Mouse (Mus musculus): Measurements from ENCODE around the gene Slc25a12. TPM values are rescaled to one million over a fixed set of nuclear protein-coding genes. Genes with fewer than 3 reads are reported as not detected.
A peak's percentile ranks its signal among the peaks of the same experiment; 100 is the strongest.

Gene Slc25a12
- polyA plus RNA-seq, 1 experiment from 2014 or later = 38.4 TPM

DNA sequence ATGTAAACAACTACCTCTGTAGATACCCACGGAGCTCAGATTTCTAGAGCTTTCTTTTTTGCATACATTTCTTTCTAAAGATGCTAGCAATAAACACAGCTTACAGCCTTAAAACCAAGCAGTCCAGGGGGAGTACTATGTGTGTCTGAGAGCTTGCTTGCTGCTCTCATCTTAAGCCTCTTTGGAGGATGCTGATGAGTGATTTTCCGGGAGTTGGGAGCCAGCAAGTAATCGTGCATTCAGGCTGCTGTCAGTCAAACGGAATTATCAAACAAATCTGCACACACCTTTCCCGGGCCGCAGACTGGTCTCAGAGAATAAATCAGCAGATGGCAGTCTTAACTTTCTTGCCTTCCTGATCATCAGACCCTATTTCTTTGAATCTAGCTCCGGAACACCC lies 73.1 kb downstream of the Slc25a12 start:
- Histone ChIP-seq H3K36me3 (replicated peaks) (peaks cover 2% of the 10 kb centered on the region; the same call in 1 of the 2 replicates), H3K27ac (replicated peaks) (no peak overlapping the region), H3K4me3 (no peak overlapping the region), H3K9me3 (no peaks in the 10 kb centered on the region), H3K27me3 (replicated peaks; ENCODE audit: low read depth, poor library complexity, severe bottlenecking) (no peaks in the 10 kb centered on the region), H3K4me1 (peaks cover 72% of the 10 kb centered on the region)
- 24% methylated on average over 7 of the region's 7 CpGs for WGBS
- DNase-seq (ENCODE audit: low spot score) = peak; percentile 34

- 56% methylated on average over 3 of the region's 3 CpGs for WGBS
- DNase-seq (ENCODE audit: low spot score) = no peak
- Histone ChIP-seq H3K9me3 (no peaks in the 10 kb centered on the region), H3K27ac (replicated peaks) (no peak overlapping the region), H3K27me3 (replicated peaks; ENCODE audit: low read depth, poor library complexity, severe bottlenecking) (no peaks in the 10 kb centered on the region), H3K36me3 (replicated peaks) (peaks cover 3% of the 10 kb centered on the region; the same call in 1 of the 2 replicates), H3K4me1 (peaks cover 72% of the 10 kb centered on the region), H3K4me3 (no peak overlapping the region)
Observed at GRCm38 (mm10) chr2:71293983-71294382, 73.6 kb downstream of the Slc25a12 start.

GRCm38 (mm10) chr2:71291566-71291965 lies 76.0 kb downstream of the Slc25a12 start:
- peak; percentile 32 for DNase-seq (ENCODE audit: low spot score)
- Histone ChIP-seq H3K27ac (replicated peaks) (no peak overlapping the region), H3K4me1 (peaks cover 61% of the 10 kb centered on the region), H3K4me3 (no peak overlapping the region), H3K9me3 (no peaks in the 10 kb centered on the region), H3K27me3 (replicated peaks; ENCODE audit: low read depth, poor library complexity, severe bottlenecking) (no peaks in the 10 kb centered on the region), H3K36me3 (replicated peaks) (peaks cover 3% of the 10 kb centered on the region; the same call in 1 of the 2 replicates)
- 20% methylated on average over 5 of the region's 5 CpGs for WGBS

- Histone ChIP-seq H3K27ac (replicated peaks) (no peak overlapping the region), H3K4me1 (peaks cover 56% of the 10 kb centered on the region), H3K27me3 (replicated peaks; ENCODE audit: low read depth, poor library complexity, severe bottlenecking) (no peaks in the 10 kb centered on the region), H3K9me3 (no peaks in the 10 kb centered on the region), H3K36me3 (replicated peaks) (peaks cover 10% of the 10 kb centered on the region; the same call in 1 of the 2 replicates), H3K4me3 (no peak overlapping the region)
- peak; percentile 33 for DNase-seq (ENCODE audit: low spot score)
- WGBS = 39% methylated on average over 6 of the region's 6 CpGs
Observed at GRCm38 (mm10) chr2:71290107-71290775, 77.3 kb downstream of the Slc25a12 start.

- Histone ChIP-seq H3K27me3 (replicated peaks; ENCODE audit: low read depth, poor library complexity, severe bottlenecking) (no peaks in the 10 kb centered on the region), H3K27ac (replicated peaks) (no peak overlapping the region), H3K4me1 (peaks cover 16% of the 10 kb centered on the region), H3K9me3 (no peaks in the 10 kb centered on the region), H3K36me3 (replicated peaks) (peaks cover 48% of the 10 kb centered on the region), H3K4me3 (no peak overlapping the region)
- WGBS = 85% methylated on average over 1 of the region's 1 CpGs
- DNase-seq (ENCODE audit: low spot score) = no peak
Observed at GRCm38 (mm10) chr2:71281981-71282380, 85.6 kb downstream of the Slc25a12 start.

DNA sequence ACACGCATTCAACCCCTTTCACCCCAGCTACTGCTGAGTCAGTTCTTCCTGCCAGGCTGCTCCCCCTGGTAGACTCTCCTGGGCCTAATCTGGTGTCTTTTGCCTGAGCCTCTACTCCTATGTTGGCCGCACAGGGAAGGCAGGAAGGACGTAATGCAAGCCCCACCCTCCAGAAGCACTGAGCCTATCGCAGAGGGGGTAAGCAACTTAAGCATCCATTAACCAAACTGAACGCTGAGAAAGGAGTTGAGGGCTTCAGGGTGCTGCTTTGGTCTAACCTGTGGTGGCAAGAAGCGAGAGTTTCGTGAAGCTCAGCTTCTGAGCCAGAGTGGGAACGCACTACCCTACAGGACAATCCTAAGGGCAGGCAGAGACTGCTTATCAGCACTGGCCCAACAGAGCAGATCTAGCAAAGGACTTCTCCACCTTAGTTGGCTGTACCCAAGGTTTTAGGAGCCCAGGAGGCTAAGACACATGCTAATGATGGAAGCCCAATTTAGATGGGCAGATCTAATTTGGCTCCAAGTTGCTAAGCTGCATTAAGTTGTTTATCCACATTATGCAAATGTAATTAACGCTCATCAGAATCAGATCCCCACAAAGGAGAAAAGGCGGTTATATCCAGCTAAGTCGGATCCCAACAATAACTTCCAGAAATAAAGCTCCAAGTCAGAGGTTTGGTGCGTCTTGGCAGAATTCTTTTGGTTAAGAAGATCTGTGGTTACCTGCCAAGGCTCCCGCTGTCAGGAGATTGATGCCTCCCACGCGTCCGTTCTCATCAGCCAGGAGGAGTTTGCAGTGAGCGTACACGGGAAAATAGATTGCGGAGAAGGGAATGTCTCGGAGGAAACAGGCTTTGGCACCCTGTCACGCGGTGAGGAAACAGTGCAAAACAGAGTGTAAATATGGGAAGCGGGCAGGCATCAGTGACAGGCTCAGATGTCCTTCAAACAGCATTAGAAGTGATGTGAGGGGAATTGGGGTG lies 88.5 kb downstream of the Slc25a12 start:
- Histone ChIP-seq H3K27me3 (replicated peaks; ENCODE audit: low read depth, poor library complexity, severe bottlenecking) (no peaks in the 10 kb centered on the region), H3K36me3 (replicated peaks) (peaks cover 58% of the 10 kb centered on the region), H3K27ac (replicated peaks) (no peak overlapping the region), H3K4me1 (peaks cover 24% of the 10 kb centered on the region), H3K4me3 (no peak overlapping the region), H3K9me3 (no peaks in the 10 kb centered on the region)
- no peak for DNase-seq (ENCODE audit: low spot score)
- WGBS = 87% methylated on average over 23 of the region's 23 CpGs

DNA sequence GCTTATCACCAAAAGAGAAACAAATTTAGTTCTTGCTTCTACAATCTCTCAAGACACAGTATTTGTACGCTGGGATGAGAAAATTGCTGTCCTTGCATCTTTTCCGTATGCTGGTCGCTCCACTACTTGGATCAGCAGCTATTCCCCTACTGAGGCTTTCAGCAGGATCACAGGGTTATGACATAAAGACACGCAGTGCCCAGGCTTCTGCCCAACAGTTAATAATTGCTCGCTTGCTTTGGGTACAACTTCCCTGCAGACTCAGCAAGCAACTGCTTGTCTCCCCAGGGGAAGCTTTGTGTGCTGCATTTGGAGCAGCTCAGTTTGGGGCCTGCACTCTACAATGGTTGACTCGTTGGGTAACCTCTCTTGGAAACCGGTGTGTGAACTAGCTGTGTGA lies 91.8 kb downstream of the Slc25a12 start:
- WGBS = 84% methylated on average over 7 of the region's 7 CpGs
- Histone ChIP-seq H3K4me1 (peaks cover 23% of the 10 kb centered on the region), H3K36me3 (replicated peaks) (peaks cover 43% of the 10 kb centered on the region), H3K27me3 (replicated peaks; ENCODE audit: low read depth, poor library complexity, severe bottlenecking) (no peaks in the 10 kb centered on the region), H3K27ac (replicated peaks) (no peak overlapping the region), H3K9me3 (no peaks in the 10 kb centered on the region), H3K4me3 (no peak overlapping the region)
- no peak for DNase-seq (ENCODE audit: low spot score)

DNA sequence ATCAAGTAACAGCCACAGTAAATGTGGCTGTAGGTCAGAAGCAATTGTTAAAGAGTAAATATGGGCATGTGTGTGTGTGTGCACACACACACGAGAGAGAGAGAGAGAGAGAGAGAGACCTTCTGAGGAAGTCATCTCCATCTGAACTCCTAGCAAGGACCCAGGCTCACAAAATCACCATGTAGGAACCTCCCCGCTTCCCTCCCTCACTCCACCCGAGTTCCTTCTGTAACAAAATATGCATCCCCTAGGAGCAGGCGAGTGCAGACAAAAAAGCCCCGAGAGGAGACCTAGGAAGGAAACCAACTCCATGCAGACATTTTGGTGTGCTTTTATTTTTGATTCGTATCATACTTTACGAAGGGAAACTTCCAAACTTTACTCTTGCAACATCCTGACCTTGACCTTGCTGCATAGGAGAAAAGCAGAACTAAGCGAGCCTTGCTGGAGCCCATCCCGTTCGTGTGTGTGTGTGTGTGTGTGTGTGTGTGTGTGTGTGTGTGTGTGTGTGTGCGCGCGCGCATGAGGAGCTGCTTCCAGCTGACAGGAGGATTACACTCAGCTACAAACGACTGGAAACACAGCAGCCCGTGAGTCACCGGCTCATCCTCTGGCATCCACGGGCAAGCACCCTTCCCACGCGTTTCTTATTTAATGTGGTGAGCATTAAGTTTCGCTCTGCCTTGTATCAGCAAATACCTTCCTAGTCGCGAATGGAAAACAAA lies 93.4 kb downstream of the Slc25a12 start:
- DNase-seq (ENCODE audit: low spot score) = peak; percentile 32
- no peaks in the 10 kb centered on the region for H3K9me3 ChIP-seq
- no peak overlapping the region for H3K4me3 ChIP-seq
- H3K27me3 ChIP-seq (replicated peaks; ENCODE audit: low read depth, poor library complexity, severe bottlenecking) = no peaks in the 10 kb centered on the region
- WGBS = 66% methylated on average over 23 of the region's 23 CpGs
- H3K36me3 ChIP-seq (replicated peaks) = peaks cover 39% of the 10 kb centered on the region
- H3K27ac ChIP-seq (replicated peaks) = no peak overlapping the region
- H3K4me1 ChIP-seq = peaks cover 20% of the 10 kb centered on the region

DNA sequence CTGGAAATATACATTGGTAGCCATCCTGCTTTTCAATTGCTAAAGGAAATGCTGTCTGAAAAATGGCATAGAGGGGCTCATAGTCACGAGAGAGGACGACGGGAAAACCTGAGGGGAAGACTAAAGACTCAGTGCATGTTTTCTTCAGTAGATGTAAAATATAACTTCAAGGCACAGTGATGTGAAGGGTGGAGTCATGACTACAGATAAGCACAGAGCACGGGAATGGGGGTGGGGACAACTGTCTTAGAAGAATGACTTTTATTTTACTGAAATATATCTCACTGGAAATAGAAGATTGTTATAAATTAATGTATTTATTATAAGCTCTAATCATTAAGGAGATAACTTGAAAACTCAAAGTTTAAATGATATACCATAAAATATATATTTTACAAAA lies 97.5 kb downstream of the Slc25a12 start:
- Histone ChIP-seq H3K36me3 (replicated peaks) (peaks cover 42% of the 10 kb centered on the region), H3K27me3 (replicated peaks; ENCODE audit: low read depth, poor library complexity, severe bottlenecking) (no peaks in the 10 kb centered on the region), H3K27ac (replicated peaks) (no peak overlapping the region), H3K4me1 (0 out of 2 replicates have a peak, but pooled peaks cover 7% of the 10 kb centered on the region), H3K9me3 (no peaks in the 10 kb centered on the region), H3K4me3 (no peak overlapping the region)
- 84% methylated on average over 4 of the region's 4 CpGs for WGBS
- DNase-seq (ENCODE audit: low spot score) = no peak

GRCm38 (mm10) chr2:71269332-71269731 lies 98.2 kb downstream of the Slc25a12 start:
- H3K4me3 ChIP-seq = no peak overlapping the region
- no peaks in the 10 kb centered on the region for H3K27me3 ChIP-seq (replicated peaks; ENCODE audit: low read depth, poor library complexity, severe bottlenecking)
- no peaks in the 10 kb centered on the region for H3K9me3 ChIP-seq
- no peak overlapping the region for H3K27ac ChIP-seq (replicated peaks)
- WGBS = 75% methylated on average over 1 of the region's 1 CpGs
- peaks cover 44% of the 10 kb centered on the region for H3K36me3 ChIP-seq (replicated peaks)
- H3K4me1 ChIP-seq = 0 out of 2 replicates have a peak, but pooled peaks cover 3% of the 10 kb centered on the region
- DNase-seq (ENCODE audit: low spot score) = no peak

- WGBS = 92% methylated on average over 8 of the region's 8 CpGs
- no peaks in the 10 kb centered on the region for H3K4me1 ChIP-seq
- H3K27me3 ChIP-seq (replicated peaks; ENCODE audit: low read depth, poor library complexity, severe bottlenecking) = no peaks in the 10 kb centered on the region
- peaks cover 50% of the 10 kb centered on the region for H3K36me3 ChIP-seq (replicated peaks)
- no peaks in the 10 kb centered on the region for H3K9me3 ChIP-seq
- no peak overlapping the region for H3K4me3 ChIP-seq
- no peak overlapping the region for H3K27ac ChIP-seq (replicated peaks)
- no peak for DNase-seq (ENCODE audit: low spot score)
Observed at GRCm38 (mm10) chr2:71268691-71269090, 98.9 kb downstream of the Slc25a12 start.

DNA sequence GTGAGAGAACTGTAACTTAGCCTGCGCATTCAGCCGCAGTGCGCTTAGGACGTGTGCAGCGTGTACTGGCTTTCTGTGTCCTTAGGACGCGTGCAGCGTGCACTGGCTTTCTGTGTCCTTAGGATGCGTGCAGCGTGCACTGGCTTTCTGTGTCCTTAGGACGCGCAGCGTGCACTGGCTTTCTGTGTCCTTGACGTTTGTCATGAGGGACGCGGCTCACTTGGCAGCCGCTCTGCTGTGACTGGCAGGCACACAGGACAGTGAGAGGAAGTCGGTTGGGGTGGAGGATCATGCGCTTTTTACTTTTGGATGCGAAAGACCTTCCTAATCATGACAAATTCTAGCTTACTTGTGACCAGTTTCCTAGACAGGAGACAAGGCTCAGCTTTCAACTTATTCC lies 103.0 kb downstream of the Slc25a12 start:
- Histone ChIP-seq H3K9me3 (no peaks in the 10 kb centered on the region), H3K27ac (replicated peaks) (no peak overlapping the region), H3K27me3 (replicated peaks; ENCODE audit: low read depth, poor library complexity, severe bottlenecking) (no peaks in the 10 kb centered on the region), H3K36me3 (replicated peaks) (peaks cover 90% of the 10 kb centered on the region), H3K4me3 (no peak overlapping the region), H3K4me1 (no peaks in the 10 kb centered on the region)
- 94% methylated on average over 20 of the region's 20 CpGs for WGBS
- no peak for DNase-seq (ENCODE audit: low spot score)
